ENCODE assay signal across 15 mouse cellular contexts in the genomic region with DNA sequence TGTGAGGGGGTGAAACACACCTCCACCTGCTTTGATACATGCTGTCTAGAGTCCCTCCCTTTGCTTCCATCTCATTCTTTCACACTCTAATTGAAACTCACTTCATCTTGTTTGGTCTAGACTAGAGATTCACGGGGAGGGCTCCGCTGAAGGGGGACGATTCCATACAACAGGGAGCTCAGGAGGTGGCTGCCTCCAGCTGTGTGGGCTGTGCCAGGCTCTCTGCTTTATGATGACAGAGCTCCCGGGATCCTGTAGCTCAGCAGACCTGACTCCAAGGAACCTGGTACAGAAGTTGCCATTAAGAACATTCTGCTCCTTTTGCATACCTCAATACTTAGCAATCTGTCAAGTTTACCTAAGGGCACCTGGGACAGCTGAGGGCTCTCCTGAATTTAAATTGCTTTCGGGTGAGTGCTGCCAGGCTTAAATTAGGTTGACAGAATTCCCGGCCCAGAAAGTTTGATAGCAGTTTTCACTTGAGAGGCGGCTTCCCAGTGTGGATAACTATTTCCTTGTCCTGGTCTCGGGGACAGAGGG.
DNase-seq lines count a peak whose midpoint lies in the region; ATAC-seq and TF ChIP-seq lines count a peak whose summit lies in the region.
"Had no signal": no experiment of that assay in that cellular context is flagged by ENCODE, and none has a peak within 500 bp of the region (broad histone marks: within the 10 kb centered on the region; RNA-seq: fewer than 3 reads in every experiment).

No protein-coding gene starts in this region.

- H3K4me1 ChIP-seq in forebrain, embryonic 16.5 days (replicated peaks; ENCODE audit: control insufficient read depth, insufficient read depth, low read length): peaks cover 4% of the 10 kb centered on the region; the same call in 1 of the 2 replicates
- peaks cover 36% of the 10 kb centered on the region for H3K4me1 ChIP-seq in forebrain, embryonic 12.5 days
- peaks cover 5% of the 10 kb centered on the region for H3K4me1 ChIP-seq in kidney, postnatal 0 days (replicated peaks; ENCODE audit: insufficient read depth, low read length)

- H3K27me3 ChIP-seq in forebrain, embryonic 16.5 days (replicated peaks; ENCODE audit: control insufficient read depth, insufficient read depth, low read length): no peaks in the 10 kb centered on the region
- no peaks in the 10 kb centered on the region for H3K27me3 ChIP-seq in forebrain, embryonic 12.5 days
- no peaks in the 10 kb centered on the region for H3K27me3 ChIP-seq in kidney, postnatal 0 days (ENCODE audit: insufficient read depth, low read length)

- H3K9me3 ChIP-seq in forebrain, embryonic 16.5 days (ENCODE audit: control insufficient read depth, low read length): no peaks in the 10 kb centered on the region
- H3K9me3 ChIP-seq in forebrain, embryonic 12.5 days: no peaks in the 10 kb centered on the region
- no peaks in the 10 kb centered on the region for H3K9me3 ChIP-seq in kidney, postnatal 0 days (replicated peaks; ENCODE audit: low read length)
- H3K9me3 ChIP-seq: limb, embryonic 13.5 days had no signal

- peak; percentile 34; the same call in 1 of the 2 replicates for ATAC-seq in forebrain, embryonic 16.5 days
- no peak for ATAC-seq in forebrain, embryonic 12.5 days (ENCODE audit: low FRiP score)
- ATAC-seq in kidney, postnatal 0 days (replicated peaks; ENCODE audit: low FRiP score, low read depth): no peak
- ATAC-seq: liver, postnatal 0 days had no signal

- no peak overlapping the region for H3K9ac ChIP-seq in forebrain, embryonic 16.5 days (replicated peaks; ENCODE audit: low read depth, low read length)
- no peak overlapping the region for H3K9ac ChIP-seq in forebrain, embryonic 12.5 days
- H3K9ac ChIP-seq in kidney, postnatal 0 days (ENCODE audit: low read depth, low read length): no peak overlapping the region
- H3K9ac ChIP-seq: limb, embryonic 13.5 days; liver, postnatal 0 days had no signal

- no peak overlapping the region for H3K27ac ChIP-seq in forebrain, embryonic 16.5 days (ENCODE audit: low read length)
- H3K27ac ChIP-seq in forebrain, embryonic 12.5 days: no peak overlapping the region
- no peak overlapping the region for H3K27ac ChIP-seq in kidney, postnatal 0 days
- H3K27ac ChIP-seq: limb, embryonic 13.5 days had no signal

- no peak for TF ChIP-seq CTCF in kidney, postnatal 0 days (IDR thresholded peaks at IDR 0.05; ENCODE audit: low read depth)

- H3K4me3 ChIP-seq in forebrain, embryonic 16.5 days (replicated peaks; ENCODE audit: low read length): no peak overlapping the region
- H3K4me3 ChIP-seq in forebrain, embryonic 12.5 days (replicated peaks): no peak overlapping the region
- no peak overlapping the region for H3K4me3 ChIP-seq in kidney, postnatal 0 days (replicated peaks; ENCODE audit: low read depth, low read length)
- H3K4me3 ChIP-seq: limb, embryonic 13.5 days; myocyte had no signal

- 14% methylated on average over 8 of the region's 8 CpGs for WGBS in forebrain, embryonic 16.5 days
- 15% methylated on average over 8 of the region's 8 CpGs for WGBS in forebrain, embryonic 12.5 days
- 5% methylated on average over 8 of the region's 8 CpGs for WGBS in kidney, postnatal 0 days

- peak; percentile 37 for DNase-seq in kidney, postnatal 0 days (ENCODE audit: low spot score)
- DNase-seq in kidney, postnatal 14 days: no peak
- DNase-seq in right cerebral cortex, adult 2 months (ENCODE audit: low spot score in 2 of 2): peak; percentile 53 to 57
- DNase-seq in right cerebral cortex, postnatal 25 days: no peak
- no peak for DNase-seq in cerebellum, adult 9-10 months
- no peak for DNase-seq in testis, postnatal 10 days (ENCODE audit: low spot score)
- DNase-seq: heart, adult 18-20 months; heart, postnatal 4 days; kidney, adult 8-10 months; liver, postnatal 0 days; retina, postnatal 1 day had no signal

- no peaks in the 10 kb centered on the region for H3K36me3 ChIP-seq in forebrain, embryonic 16.5 days (ENCODE audit: control insufficient read depth, insufficient read depth)
- no peaks in the 10 kb centered on the region for H3K36me3 ChIP-seq in forebrain, embryonic 12.5 days (replicated peaks)
- H3K36me3 ChIP-seq in kidney, postnatal 0 days (ENCODE audit: insufficient read depth, low read length): no peaks in the 10 kb centered on the region
- H3K36me3 ChIP-seq: limb, embryonic 13.5 days had no signal

- no peak overlapping the region for H3K4me2 ChIP-seq in forebrain, embryonic 16.5 days (ENCODE audit: low read length)
- H3K4me2 ChIP-seq in forebrain, embryonic 12.5 days: no peak overlapping the region
- no peak overlapping the region for H3K4me2 ChIP-seq in kidney, postnatal 0 days (ENCODE audit: low read length)
- H3K4me2 ChIP-seq: limb, embryonic 13.5 days had no signal

Comparison
In these comparisons a context has a peak if more than half of its experiments do, and no peak if none do; other contexts are left out.
1. DNase-seq: peak in kidney, postnatal 0 days (single experiment) and right cerebral cortex, adult 2 months (2 of 2); none in kidney, postnatal 14 days (single experiment), right cerebral cortex, postnatal 25 days (single experiment), cerebellum, adult 9-10 months (single experiment) and testis, postnatal 10 days (single experiment).